Mouse (Mus musculus): ENCODE results near the gene Klk1.

GRCm38 (mm10) chr7:44253023-44253616, 28.0 kb downstream of the Klk1 start:
- TF ChIP-seq CTCF (IDR thresholded peaks at IDR 0.05; ENCODE audit: insufficient read depth, low read length) = no peak
- no peak for TF ChIP-seq POLR2A (IDR thresholded peaks at IDR 0.05; ENCODE audit: borderline replicate concordance, extremely low read depth, low read depth, low read length)
